Mouse (Mus musculus) fibroblast of lung, adult 2 months (primary cell): ENCODE results near the gene Ccdc87.
"Not testable (repeated sequence)": the region's sequence is repeated elsewhere in the genome, so short reads cannot be mapped to it uniquely, and the experiment has no call there.

Experiments used
- DNase-seq: peaks from one replicate; pipeline ENCODE4 v3.0.0-alpha.2; 2011; ENCODE audit warnings: low read depth

Ccdc87 gene

DNA sequence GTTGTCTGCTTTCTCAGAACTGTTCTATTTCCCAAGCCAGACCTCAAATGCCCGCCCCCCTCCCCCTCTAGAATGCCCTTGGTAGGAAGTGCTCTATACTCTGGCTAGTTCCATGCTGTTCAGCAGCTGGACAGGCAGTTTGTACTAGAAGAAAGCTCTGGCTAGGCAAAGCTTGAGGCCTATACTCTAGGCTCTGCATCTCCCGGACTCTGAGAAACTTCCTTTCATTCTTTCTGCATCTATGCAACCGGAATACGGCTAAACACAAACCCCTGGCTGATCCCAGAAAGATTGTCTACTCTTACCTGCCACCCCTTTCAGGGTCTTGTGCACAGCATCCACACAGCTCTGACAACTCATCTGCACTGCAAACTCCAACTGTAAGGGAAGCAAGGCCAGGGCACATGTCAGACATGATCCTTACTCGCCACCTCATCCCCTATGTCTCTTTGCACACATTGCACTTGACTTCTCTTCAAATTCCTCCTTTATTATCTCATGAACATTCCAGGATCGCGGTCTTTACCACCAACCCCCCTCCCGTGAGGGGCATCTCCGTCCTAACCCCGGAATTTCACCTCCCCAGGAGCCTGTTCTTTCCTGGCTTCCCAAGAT lies 533 bp upstream of the Ccdc87 start:
- no peak for DNase-seq

GRCm38 (mm10) chr19:4840848-4841247 lies 1.7 kb downstream of the Ccdc87 start:
- no peak for DNase-seq

DNA sequence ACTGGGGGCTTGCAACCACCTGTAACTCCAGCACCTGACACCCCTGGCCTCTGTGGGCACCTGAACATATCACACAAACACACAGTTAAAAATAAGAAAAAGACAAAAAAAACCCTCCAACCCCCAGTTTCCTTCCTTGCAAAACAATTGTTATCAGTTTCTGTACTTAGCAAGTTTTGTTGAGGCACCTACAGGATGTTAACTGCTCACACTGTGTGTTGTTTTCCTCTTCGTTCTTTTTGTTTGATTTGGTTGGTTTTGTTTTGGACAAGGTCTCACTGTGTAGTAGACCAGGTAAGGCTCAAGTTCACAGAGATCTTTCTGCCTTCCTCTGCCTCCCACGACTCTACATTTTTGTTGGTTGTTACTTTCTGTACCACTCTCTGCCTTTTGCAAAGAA lies 3.4 kb downstream of the Ccdc87 start:
- DNase-seq: no peak

DNA sequence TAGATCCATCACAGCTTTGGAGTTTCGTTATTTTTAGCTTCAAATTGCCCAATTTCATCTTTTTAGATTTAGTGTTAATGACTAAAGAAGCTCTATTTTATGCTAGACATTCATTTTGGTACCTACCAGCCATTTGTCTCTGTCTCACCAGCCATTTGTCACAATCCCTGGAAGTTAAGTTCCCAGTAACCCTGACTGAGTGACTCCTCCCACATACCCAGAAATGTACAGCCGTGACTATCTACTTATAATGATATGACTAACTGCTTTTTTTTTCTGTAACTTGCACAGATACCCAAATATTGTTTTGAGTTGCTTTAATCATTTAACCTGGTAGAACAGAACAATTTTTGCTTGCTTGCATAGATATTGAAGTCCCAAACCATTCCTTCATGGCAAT lies 6.7 kb downstream of the Ccdc87 start:
- no peak for DNase-seq

DNA sequence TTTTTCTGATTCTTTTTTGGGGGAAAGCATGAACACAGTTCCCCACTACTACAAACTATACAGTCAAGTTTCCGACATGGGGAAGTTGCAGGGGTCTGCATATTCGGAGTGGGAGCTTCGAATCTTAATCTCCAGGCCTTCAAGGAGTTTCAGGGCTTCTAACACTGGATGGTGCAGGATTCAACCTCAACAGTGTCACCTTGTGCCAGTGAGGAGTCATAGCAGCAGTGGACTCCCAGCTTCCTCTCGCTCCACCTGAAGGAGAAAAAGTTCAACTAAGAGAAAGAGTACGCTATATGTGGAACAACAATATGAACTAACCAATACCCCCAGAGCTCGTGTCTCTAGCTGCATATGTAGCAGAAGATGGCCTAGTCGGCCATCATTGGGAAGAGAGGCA lies 8.3 kb downstream of the Ccdc87 start:
- DNase-seq: no peak

DNA sequence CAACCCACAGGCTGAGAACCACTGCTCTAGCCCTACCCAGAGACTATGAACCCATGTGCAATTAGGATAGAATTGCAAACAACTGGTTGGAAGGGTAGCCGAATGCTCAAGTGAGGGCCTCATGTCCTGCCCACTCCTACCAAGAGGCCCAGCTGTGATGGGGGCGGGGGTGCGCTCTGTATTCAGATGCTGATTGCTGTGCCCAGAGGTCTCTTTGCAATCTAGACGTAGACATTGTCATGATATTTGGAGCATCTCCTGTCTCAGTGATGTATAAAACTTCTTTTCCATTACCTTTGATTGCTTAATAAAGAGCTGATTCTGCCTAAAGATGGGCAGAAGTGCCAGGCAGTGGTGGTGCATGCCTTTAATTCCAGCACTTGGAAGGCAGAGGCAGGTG lies 10.6 kb downstream of the Ccdc87 start:
- no peak for DNase-seq

- no peak for DNase-seq
These were observed 11.1 kb downstream of the Ccdc87 start for GRCm38 (mm10) chr19:4850281-4850680.

DNA sequence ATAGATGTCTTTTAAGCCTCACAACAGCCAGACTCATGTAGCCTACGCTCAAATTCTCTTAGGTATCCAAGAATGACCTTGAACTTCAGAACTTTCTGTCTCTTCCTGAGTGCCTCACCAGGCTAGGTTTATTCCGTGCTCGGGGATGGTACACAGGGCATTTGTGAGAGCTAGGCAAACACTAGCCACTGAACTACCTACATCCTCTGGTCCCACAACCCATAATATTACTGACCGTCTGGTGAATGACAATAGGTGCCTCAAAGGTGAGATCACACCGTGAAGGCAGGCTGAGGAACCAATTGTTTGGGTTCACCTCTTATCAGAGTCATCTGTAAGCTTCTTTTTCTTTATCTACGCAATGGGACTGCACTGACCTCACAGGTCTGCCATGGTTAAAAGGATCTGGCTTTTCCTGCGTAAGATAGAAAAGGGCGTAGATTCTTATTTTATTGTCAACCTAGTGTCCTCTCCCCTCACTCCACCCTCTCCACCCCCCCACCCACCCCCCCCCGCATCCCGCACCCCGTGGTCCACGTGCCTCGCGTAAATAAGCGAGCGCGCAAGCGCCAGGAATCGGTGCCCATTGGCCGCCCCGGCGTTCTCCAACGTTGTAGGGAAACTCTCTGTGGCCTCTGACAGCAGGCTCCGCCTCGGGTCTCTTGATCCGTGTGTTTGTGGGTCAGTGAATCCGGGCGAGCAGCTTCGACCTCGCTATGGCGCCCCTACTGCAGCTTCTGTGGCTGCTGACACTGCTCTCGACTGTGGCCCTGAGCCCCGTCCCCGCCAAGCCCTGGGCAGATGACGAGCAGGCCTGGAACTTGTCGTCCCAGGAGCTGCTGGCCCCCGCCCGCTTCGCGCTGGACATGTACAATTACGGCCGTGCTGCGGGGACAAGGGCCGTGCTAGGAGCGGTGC lies 15.6 kb downstream of the Ccdc87 start, which contains the start of gene Ctsf:
TSS of gene Ctsf (plus strand) at position 579 of the 918 bp plus-strand sequence.
- DNase-seq: peak; percentile 76

DNA sequence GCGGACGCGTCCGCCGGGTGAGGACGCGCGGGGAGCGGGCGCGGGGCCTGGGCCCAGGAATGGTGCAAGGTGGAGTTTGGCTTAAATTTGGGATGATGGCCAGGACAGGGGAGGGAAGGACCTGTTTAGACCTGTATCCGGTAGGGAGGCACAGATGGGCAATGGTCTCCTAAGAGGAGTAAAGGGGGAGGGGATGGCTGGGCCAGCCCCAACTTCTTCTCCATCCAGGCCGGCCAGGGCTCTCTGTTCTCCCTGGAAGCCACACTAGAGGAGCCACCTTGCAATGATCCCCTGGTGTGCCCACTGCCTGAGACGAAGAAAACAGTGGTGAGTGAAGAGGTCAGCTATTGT lies 16.3 kb downstream of the Ccdc87 start:
- DNase-seq: no peak

- DNase-seq: no peak
These were observed 16.8 kb downstream of the Ccdc87 start for GRCm38 (mm10) chr19:4855951-4856350.

GRCm38 (mm10) chr19:4859081-4859480 lies 19.9 kb downstream of the Ccdc87 start:
- DNase-seq: no peak

- no peak for DNase-seq
These were observed 23.9 kb downstream of the Ccdc87 start for GRCm38 (mm10) chr19:4863048-4863447.

- no peak for DNase-seq
These were observed 26.0 kb downstream of the Ccdc87 start for GRCm38 (mm10) chr19:4865147-4865546.

GRCm38 (mm10) chr19:4874613-4875012 lies 35.4 kb downstream of the Ccdc87 start:
- not testable (repeated sequence) for DNase-seq

DNA sequence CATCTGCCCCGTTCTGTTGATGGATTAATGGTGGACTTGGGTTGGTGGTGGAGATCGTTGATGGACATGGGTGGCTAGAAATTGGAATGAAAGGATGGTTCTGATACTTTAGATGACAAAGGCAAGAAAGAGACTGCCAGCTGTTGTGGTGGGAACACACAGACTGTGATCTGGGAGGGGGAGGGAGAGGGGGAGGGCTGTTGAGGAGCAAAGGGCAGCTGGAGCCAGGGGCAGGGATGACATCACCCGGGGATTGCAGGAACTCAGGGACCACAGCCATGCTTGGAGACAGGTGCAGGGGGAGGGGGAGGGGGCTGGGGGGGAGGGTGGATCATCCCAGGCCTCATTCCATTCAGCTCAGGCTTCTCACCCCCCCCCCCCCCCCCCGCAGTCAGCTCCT lies 37.1 kb downstream of the Ccdc87 start:
- DNase-seq: no peak

DNA sequence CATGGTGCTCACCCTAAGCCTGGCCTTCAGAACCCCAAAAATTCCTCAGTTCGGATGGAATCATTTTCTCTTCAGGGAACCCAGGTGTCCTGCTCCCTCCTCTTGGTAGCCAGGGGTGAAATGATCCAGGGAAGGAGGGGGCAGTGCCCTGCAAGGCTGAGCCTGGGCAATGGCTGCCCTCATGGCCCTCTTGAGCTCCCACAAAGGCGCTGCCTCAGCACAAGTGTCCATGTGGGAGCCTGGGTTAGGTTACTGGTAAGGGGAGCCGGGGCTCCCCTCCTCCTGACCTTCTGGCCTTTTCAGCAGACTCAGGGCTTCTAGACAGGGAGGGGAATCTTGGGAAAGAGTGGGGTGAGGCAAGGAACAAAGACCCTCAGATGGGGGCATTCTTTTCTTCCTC lies 37.6 kb downstream of the Ccdc87 start:
- DNase-seq: no peak

DNA sequence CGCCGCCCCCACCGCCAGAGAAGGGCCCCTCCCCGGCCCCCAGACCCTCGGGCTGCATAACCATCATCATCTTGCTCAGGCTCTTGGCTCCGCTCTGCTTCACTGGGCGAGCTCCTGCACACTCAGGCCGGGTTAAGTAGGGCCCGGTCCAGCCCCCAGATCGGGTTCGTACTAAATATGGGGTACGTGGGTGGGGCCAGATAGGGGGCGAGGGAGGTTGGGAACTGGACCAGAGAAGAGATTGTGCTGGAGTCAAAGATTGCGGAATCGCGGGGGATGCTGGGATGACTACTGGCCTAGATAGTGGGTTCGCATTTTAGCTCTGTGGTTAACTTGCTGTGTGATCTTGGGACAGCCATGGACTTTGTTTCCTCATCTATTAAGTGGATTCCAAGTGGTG lies 38.6 kb downstream of the Ccdc87 start, which contains the start of gene Actn3:
TSS of gene Actn3 (minus strand) at position 125 of the 400 bp plus-strand sequence.
- no peak for DNase-seq

DNA sequence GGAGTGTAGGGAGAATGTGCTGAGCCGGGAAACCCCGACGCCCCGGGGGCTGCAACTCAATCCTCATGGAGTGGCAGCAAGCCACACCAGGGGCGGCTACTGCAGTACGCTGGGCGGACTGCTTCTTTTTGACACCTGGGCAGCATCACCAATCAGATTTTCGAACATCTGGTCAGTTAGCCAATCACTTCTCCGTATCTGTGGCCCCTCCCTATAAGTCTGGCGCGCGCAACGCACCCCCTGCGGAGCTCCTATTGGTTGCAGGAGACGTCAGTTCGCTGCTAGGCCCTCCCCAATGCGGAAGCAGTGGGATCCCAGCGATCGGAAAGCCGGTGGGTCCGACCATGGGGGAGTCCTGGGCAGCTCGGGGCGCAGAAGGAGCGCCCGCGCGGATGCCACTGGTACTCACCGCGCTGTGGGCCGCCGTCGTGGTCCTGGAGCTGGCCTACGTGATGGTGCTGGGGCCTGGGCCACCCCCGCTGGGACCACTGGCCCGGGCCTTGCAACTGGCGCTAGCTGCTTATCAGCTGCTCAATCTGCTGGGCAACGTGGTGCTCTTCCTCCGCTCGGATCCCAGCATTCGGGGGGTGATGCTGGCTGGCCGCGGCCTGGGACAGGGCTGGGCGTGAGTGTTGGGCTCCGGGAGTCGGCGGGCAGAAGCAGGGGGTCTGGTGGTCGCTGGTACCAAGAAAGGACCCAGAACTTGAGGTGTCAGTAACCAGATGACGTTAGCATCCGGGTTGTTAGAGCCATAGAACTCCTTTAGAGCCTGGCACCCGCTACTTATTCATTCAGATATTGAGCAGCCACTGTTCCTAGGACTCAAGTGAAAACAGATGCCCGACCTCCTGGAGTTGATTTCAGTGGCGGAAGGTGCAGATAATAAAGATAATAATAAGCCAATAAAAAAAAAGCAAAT lies 39.5 kb downstream of the Ccdc87 start, which contains the start of gene Zdhhc24:
TSS of gene Zdhhc24 (plus strand) at position 264 of the 919 bp plus-strand sequence.
- peak; percentile 88 for DNase-seq

DNA sequence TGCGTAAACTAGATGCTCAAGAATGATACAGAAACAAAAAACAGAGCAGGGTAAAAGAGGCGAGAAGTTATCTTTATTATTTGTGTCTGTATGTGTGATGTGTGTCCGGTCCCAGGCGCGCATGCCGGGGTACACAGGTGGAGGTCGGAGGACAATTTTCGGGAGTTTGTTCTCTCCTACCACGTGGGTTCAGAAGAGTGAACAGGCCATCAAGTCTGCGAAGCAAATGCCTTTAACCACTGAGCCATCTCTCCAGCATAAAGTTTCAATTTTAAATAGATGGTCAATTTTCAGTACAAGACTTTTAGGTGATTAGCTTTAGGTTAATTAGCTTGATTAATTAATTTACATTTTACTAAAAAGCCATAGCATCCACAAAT lies 40.1 kb downstream of the Ccdc87 start:
- no peak for DNase-seq

DNA sequence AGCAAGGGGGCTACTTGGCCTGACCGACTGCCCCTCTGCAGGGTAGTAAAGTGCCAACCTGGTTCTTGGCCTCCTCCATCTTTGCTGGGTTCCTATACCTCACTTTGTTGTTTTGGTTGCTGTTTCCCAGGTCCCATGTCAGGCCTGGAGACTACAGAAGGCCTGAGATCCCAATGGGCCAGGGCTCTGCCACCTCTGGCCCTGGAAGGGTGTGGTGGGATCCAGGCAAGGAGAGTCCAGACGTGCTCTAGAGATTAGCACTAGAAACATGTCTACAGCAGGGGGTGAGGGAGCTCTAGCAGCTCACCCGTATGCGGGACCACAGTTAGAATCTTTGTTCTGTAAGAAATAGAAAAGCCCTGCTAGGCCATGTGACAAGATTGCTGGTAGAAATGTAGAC lies 44.8 kb downstream of the Ccdc87 start:
- DNase-seq: no peak

- DNase-seq: no peak
These were observed 50.6 kb downstream of the Ccdc87 start for GRCm38 (mm10) chr19:4889791-4890190.

GRCm38 (mm10) chr19:4891798-4892197 lies 52.6 kb downstream of the Ccdc87 start:
- DNase-seq: no peak
